Mouse (Mus musculus) embryo, embryonic 10.5 days (tissue): ENCODE results near the gene Sp2.

Experiments
- DNase-seq: peaks from one replicate; pipeline ENCODE4 v3.0.0-alpha.2; 2015; ENCODE audit warnings: low spot score

Gene Sp2

DNA sequence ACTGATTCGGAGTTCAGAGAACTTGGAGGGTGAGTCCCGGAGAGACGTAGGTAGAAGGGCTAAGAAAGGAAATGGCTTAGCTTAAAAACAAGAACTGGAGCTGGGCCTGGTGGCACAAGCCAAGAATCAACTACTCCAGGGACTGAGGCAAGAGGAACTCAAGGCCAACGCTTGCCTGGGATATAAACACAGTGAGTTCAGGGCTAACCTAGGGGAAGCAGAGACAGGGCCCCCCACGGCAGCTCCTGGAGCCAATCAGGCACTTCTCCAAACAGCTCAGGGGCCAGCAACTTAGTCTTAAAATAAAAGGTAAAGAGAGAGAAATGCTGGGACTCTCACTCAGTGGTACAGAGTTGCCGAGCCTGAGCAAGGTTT is 44.3 kb downstream of the Sp2 start:
- DNase-seq, result no peak

DNA sequence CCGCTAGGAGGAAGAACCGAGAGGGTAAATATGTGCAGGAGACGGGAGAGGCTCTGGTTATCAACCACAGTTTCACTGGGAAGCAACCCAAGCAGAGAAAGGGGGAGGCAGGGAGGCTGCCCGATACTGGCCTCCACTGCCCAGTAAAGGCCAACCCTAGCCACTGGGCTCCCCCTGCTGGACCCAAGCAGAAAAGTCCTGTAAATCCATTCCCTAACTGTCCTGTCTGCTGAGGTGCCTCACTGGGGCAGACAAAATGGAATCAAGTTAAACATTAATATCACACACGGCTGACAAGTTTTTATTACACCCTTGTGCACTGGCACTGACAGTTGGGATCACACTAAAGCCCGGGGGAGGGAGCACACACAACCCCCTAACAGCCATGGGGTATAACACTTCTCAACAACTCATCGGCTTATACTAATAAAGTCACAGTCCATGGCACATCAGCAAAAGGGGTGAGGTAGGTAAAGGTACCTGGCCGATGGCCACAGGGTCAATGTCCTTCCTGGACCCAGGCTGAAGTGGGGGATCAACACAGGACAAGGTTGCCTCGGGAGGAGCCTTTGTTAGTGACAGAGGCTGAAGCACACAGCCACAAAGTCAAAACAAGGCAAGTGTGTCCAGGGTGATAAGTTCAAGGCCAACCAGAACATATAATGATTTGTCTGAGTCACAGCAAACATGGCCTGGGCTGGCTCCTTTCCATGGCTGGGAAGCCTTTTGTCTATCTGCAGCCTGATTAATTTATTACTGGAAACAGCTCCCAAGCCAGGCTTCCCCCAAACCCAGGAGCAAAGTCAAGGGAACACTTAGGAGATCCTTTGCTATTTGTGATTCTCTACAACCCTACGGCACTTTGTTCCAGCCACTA is 45.0 kb downstream of the Sp2 start:
- DNase-seq, result peak; percentile 72

DNA sequence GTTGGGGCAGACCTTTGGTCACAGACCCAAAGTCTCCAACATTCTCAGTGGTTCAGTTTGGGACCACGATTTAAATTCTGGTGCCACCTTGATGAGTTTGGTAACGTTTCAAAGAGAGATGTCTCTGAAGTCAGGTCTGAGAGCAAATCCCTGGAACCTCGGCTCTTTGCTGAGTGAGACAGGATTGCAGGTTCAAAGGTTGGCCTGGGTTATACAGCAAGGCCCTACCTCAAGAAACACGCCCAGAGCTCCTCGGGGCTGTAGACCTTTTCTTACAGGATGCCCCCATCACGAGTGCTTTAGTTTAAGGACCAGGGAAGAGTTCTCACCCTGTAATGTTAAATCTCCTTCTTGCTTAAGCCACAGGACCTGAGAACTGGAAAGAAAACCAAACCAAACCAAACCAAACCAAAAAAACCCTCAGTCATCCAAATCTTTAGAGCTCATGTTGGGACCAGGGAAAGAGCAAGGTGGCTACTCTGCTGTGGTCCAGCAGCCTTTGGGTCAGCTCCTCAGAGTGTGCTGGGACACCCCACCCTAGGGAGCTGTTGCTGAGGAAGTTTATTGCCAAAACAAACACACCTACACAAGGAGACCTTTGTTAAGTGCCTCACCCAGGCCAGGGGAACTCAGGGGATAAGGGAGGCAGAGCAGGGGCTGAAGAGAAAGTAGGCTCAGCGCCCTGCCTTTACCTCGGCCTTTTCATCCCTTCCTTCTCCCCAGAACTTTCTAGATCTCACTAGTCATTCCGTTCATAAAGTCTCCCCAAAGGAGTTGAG is 46.7 kb downstream of the Sp2 start:
- no peak for DNase-seq

DNA sequence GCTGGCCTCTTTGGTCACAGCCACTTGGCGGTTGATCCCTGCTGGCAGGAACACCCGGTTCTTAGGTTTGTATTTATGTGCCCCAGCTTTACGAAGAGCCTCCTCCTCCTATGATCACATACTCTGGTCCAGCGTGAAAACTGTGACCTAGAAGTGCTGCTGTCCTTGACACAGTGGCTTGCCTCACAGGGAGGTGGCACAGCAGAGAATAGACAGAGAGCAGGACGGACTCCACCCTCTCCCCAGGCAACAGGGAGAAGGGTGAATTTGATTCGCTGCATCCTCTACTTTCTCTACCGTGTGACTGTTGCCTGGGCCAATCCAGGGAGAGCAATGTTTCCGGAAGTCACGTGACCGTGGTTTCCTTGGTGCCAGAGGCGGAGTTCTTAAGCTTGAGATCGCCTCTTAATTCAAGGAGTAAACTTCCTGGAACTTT is 47.8 kb downstream of the Sp2 start:
- DNase-seq, result peak; percentile 81

DNA sequence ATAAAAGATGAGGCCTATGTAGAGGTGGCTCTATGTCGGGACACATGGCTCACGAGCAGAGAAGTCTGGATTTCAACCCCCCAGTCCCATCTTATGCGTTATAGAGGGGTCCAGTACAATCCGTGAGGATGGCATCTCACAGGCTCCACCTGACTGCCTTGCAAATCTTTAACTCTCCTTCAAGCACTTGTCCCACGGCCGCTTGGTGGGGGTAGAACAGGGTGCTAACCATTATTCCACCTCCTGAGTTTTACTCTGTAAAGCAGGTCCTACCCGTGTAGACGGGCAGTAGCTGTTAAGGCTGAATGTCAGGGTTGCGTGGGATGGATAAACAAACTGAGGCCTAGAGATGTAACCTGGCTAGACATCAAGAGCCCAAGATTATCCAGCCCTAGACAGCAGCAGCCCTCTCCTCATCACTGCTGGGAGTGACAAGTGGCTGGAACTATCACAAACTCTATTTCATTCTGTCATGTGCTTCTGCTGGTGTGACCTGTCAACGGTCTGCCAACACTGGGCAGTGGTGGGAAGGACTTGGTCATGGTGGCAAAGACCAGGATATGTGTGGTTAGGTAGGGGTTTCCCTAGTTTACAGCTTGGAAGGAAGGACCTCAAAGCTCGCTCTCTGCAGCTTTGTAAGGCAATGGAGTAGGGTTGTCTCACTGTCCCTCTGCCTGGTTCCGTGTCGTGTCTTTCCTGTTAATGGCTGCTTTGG is 49.0 kb downstream of the Sp2 start:
- DNase-seq, result no peak

DNA sequence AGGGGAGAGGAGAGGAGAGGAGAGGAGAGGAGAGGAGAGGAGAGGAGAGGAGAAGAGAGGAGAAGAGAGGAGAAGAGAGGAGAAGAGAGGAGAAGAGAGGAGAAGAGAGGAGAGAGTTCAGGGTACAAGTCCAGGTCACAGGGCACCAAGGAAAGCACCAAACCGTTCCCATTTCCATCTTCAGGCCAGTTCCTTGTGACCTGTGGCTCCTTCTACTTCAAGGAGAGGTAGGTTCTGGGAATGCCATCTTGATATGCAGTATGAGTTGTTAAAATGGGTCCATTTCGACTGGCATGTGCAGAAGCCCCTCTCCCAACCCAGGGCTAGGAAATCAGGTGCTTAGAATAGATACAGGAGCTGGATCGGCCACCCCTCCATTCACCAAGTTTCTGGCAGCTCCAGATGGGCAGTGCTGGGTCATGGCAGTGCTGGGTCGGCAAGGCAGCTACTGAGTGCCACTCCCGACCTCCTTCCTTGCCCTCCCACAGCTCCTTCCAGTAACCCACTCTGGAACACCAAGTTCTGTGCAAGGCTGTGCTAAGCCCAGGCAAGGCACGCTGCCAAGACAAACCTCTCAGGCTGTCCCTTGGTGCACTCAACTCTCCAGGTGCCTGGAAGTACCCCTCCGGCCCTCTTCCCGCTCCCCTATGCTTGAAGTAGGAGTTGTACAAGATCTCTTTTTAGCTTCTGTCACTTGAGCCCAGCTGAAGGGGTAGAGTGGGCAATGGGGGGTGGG is 51.3 kb downstream of the Sp2 start:
- DNase-seq, result no peak

DNA sequence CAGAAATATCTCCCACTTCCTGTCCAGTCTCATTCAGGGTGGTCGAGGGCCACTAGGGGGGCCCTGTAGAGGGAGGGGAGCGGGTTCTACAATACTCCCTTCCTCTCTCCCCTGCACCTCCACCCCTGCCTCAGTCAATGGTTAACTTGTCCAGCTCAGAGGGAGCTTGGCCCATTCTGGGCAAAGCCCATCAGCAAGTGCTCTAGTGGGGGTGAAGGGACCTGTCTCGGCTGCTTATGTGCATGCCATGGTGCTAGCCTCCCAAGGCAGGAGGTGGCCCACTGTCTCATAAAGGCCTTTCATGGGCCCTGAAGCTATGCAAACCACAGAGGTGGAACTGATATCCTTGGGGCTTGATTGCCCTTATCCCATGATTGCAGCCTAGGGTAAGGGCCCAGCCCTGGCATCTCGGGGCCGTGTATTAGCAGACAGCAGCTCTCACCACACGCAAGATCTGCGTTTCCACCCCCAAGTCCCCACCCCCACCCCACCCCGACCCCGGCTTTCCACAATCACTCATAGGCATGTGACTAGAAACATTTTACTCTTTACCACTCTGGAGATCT is 52.9 kb downstream of the Sp2 start:
- no peak for DNase-seq

DNA sequence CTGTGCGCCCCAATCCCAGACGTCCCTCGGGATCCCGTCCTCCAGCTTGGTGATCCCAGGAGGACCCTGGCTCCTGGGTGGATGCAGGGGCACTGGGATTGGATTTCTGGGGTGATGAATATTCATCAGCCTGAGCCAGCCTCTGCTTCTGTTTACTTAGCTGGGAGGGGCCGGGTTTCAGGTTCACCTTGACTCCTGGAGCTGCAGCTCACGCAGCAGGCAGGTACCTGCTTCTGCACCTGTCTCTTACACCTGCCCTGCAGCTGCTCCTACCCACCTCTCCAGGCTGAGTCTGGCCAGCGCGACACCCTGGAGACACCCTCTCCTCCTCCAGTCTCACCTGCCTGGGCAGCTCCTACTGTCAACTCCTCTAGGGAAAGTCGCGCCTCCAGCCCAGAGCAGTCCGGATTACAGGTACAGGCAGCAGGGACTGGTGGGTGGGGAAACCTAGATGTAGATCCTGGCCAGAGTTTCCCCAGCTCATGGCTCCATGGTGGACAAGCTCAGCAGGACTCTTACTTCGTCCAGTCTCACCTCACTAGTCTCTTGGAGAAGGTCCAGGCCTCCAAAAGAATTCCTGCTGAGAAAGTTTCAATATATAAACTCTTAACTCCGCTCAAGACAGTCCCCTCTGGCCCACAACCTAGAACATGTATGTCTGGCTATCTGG is 53.5 kb downstream of the Sp2 start:
- DNase-seq, result peak; percentile 9

DNA sequence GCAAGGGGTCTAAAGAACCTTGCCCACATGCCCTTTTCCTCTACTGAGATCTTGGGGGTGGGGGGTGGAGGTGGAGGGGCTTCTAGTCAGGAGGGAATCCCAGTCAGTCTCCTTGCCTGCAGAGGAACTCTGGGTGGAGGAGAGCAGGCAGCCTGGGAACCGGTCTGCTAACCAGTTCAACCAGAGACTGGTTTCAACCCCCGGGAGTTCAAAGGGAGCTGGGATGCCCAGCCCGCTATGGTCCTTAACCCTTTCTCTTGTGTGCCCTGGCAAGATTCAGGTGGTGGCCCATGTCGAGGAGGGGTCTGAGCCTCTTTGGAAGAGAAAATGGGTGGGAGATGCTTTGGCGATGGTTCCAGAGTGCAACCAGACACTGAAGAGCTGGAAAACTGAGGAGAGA is 54.1 kb downstream of the Sp2 start:
- peak; percentile 7 for DNase-seq

DNA sequence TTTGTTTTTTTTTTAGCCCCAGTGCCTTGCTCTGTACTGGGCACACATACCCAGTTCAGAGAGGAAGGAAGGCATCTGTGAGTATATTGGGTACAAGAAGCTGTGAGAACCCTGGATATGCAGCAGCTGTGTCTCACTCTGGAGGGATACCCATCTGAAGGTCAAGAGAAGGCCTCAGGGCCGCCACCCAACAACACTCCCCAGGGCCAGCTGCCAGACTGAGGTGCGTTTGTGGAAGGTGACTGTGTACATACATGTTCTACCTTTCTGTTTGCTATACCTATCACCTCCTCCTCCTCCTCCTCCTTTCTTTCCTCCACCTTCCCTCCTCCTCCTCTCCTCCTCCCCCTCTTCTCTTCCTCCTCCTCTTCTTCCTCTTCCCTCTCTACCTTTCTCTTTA is 54.7 kb downstream of the Sp2 start, which contains the start of gene Prr15l:
Prr15l (plus strand) TSS at position 17 of the 400 bp plus-strand sequence.
- no peak for DNase-seq

DNA sequence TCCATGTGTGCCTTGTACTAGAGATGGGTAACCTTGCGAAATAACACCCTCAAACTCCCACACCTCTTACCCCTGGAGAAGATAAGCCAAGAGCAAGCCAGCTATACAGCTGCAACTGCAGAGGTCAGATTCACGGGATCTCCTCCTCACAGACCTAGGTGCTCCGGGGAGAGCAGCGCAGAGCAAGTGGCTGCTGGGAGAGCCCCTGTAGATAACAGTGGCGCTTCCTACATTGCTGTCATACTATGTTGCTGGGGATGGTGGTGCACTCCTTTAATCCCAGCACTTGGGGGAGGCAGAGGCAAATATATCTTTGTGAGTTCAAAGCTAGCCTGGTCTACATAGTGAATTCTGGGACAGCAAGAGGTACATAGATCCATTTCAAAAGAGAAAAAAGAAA is 56.2 kb downstream of the Sp2 start:
- no peak for DNase-seq

DNA sequence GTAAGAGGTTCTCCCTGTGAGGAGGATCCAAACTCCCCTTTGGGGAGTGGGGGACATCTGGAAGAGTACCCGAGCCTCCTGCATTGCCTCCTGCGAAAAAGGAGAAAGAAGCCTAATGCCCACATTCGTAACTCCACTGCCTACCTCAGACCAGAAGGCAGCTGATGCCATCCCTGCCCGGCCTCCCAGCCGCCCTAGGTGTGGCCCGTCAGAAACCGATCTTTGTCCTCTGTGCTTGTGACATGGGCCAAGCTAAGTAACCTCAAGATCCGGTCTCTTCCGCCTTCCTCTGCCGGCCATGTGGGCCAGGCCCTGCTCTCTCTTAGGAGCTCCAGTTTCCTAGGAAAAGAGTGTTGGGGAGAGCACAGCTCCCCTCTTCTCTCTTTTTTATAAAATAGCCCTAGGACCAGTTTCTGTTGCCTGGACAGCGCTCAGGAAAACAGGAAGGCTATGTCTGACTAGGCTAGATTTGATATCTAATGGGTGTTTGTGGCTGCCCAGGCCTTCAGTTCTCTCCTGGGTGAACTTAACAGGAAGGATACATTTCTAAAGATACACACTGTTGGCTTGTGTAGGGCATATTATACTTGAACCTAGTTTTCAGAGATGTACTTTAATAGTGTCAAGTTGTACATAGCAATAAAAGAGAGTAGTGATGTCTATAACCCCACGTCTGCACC is 57.1 kb downstream of the Sp2 start:
- DNase-seq, result no peak

DNA sequence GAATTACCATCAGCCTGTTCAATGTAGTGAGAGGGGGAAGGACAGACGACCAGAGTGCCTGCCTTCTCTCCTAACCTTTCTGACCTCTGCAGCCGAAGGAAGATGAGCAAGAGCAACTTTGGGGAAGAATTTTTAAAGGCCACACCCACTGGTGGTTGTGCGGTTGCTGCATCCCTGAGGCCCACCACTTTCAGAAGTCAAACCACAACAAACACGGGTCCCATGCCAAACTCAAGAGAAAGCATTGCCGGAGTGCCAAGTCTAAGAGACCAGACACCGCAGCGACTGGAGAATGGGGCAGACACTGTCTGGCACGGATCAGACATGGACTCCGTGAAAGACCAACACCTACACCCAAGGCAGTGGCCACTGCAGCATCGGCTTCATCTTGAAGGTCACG is 57.9 kb downstream of the Sp2 start:
- no peak for DNase-seq

DNA sequence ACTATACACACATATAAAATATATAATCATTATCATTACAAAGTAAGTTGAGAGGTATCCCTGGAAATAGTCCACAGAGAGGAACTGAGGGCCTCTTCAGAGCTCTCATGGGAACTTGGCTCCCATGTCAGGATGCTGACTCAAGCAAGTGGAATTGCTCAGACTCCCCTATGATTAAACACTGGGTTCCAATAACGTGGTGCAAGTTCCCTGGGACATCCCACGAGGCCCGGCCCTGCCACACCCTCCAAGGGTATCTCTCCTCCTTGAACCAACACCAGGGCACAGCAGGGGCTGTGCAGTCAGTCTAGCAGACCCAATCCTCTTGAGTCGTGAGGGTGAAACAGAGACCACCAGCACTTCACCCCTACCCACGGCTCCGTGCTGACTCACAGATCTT is 63.8 kb downstream of the Sp2 start:
- DNase-seq, result no peak

DNA sequence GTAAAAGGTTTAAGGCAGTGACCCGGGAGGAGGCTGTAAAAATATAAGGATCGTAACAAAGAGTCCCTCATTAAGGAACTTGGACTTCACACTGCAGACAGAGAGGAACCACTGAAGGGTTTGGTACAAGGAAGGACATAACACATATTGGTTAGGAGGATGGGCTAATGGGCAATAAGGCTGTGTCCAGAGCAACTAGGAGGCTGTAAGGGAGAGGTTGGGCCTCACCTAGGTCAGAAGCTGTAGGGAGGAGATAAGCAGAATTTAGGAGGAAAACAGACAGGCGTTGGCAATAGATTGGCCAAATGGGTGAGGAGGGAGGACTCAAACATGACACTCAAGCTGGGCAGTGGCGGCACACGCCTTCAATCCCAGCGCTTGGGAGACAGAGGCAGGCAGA is 65.3 kb downstream of the Sp2 start:
- DNase-seq, result no peak

DNA sequence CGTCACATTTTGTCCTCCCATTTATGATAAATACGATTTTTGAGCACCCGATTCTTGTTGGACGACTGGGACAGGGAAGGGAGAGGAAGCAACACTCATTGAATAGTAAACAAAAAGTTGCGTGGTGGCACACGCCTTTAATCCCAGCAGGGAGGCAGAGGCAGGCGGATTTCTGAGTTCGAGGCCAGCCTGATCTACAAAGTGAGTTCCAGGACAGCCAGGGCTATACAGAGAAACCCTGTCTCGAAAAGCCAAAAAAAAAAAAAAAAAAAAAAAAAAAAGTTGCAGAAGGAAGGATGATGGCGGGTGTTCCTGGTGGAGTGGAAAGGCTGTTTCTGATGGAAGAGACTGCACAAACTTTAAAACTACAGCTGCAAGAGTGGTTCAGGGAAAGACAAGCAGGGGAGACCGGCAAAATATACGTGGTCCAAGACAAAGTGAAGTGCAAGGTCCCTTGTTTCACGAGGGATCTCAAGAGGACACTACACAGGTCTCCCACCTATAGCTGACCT is 65.8 kb downstream of the Sp2 start:
- DNase-seq, result no peak

DNA sequence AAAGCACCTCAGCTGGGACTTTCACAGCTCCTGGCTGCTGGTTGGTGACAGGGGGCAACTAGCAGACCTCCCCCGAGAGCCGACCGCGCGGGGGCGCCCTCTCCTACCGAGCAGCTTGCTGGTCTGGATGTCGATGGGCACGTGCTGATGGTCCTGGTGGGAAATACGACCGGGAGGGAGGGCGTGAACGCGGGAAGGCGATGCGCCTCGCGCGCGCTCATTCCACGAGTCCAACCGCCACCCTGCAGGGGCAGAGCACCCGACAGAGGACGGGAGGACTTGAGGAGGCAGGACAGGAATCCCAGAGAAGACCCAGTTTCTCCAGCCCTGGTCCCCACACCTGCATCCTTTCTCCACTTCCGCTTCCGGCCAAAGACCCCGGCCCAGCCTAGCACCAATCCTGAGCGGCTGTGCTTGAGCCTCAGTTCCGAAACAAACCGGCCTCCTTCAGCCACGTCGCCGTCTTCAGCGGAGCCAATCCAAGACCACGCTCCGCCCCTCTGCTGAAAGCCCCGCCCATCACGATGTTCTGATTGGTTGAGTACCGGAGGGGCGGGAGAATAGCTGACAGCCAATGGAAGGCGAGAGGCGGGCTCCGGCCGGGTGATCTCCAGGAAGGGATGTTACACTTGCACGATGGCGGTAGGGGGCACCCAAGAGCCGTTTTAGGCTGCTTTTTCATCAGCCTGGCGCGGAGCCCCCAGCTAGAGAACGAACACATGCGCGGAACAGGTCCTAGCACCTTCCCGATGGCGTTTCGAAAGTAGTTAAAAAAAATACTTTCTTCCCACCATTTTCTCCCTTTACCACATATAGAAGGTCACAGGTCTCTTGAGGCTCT is 66.5 kb downstream of the Sp2 start, which contains the start of gene Cdk5rap3:
Cdk5rap3 (minus strand) TSS at position 453 of the 841 bp plus-strand sequence.
- DNase-seq, result peak; percentile 100

DNA sequence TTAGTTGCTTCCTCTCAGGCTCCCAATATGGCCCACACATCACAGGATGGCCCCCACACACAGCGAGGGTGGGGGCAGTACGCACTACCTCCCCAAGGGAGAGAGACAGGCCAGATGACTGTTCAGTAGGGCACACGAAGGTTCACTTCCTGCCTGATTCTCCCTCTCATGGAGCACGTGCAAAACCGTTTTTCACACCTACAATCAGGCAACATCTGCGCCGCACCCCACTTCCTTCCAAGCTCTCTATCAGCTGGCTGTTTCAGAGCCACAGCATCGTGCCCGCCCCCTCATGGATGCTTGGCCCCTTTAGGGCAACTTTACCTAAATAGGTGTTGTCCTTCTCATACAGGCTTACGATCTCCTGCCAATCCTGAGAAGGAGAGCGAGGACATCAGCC is 70.1 kb downstream of the Sp2 start:
- no peak for DNase-seq

DNA sequence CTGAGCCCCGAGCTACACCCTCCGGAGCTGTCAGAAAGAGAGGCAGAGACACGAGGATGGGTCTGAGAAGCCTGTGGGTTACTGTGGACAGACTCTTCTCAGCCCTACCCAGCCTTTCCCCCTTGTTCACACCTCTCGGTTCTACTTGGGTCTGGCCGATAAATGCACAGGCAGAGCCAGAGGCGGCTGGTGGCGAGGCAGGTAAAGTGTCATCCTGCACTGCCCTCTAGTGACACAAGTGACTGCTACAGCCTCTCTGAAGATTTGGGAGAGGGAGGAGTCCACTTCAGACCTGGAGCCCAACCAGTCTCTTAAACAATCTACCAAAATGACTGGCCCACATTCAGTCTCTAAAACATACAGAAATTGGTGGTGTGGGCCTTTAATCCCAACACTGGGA is 72.8 kb downstream of the Sp2 start:
- peak; percentile 96 for DNase-seq
